Comparison of ENCODE assay signal across 9 mouse cellular contexts in the genomic region with DNA sequence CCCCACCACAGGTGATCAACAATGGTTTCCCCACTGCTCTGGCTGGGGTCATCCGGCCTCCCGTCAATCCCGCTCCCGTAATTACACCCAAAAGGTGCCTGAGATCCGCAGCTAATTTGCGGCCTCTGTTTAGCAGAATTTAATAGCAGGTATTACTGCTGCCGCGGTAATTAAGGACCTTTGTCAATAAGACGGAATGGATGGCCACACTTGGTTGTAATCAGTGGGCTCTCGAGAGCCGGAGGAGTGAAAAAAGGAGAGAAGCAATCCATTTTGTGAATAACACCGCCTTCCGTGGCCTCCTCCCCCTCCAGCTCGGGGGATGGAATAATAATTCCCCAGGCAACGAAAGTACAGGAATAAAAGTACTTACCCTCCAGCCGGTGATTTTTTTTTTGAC.
DNase-seq lines count a peak whose midpoint lies in the region; ATAC-seq lines count a peak whose summit lies in the region.
"Had no signal": no experiment of that assay in that cellular context is flagged by ENCODE, and none has a peak within 500 bp of the region (broad histone marks: within the 10 kb centered on the region; RNA-seq: fewer than 3 reads in every experiment).

No protein-coding gene starts in this region.

- no peak for ATAC-seq in kidney, embryonic 16.5 days (ENCODE audit: low FRiP score, low TSS enrichment)
- ATAC-seq in forebrain, embryonic 12.5 days (ENCODE audit: low FRiP score): no peak
- no peak for ATAC-seq in limb, embryonic 12.5 days (ENCODE audit: insufficient number of reproducible peaks, insufficient read depth, low FRiP score, low TSS enrichment, low read depth)

- no peak for DNase-seq in kidney, postnatal 25 days
- DNase-seq in retina, embryonic 14.5 days (ENCODE audit: low spot score): peak; percentile 29
- no peak for DNase-seq in layer of hippocampus, postnatal 25 days (ENCODE audit: extremely low spot score in 1 of 2, low spot score in 1 of 2)
- no peak for DNase-seq in gastrocnemius, adult 8-10 months (ENCODE audit: low spot score in 2 of 2)
- no peak for DNase-seq in ovary, postnatal 10 days (ENCODE audit: low spot score)
- DNase-seq: cerebellum, adult 18-20 months had no signal

- no peak overlapping the region for H3K9ac ChIP-seq in kidney, embryonic 16.5 days (replicated peaks; ENCODE audit: low read length)
- no peak overlapping the region for H3K9ac ChIP-seq in forebrain, embryonic 12.5 days
- H3K9ac ChIP-seq in limb, embryonic 12.5 days (replicated peaks): no peak overlapping the region

- H3K27ac ChIP-seq in kidney, embryonic 16.5 days (ENCODE audit: low read length): no peak overlapping the region
- H3K27ac ChIP-seq in forebrain, embryonic 12.5 days: no peak overlapping the region
- no peak overlapping the region for H3K27ac ChIP-seq in limb, embryonic 12.5 days

- peaks cover 22% of the 10 kb centered on the region for H3K4me1 ChIP-seq in kidney, embryonic 16.5 days (ENCODE audit: insufficient read depth, low read length)
- peaks cover 18% of the 10 kb centered on the region for H3K4me1 ChIP-seq in forebrain, embryonic 12.5 days
- peaks cover 25% of the 10 kb centered on the region for H3K4me1 ChIP-seq in limb, embryonic 12.5 days (replicated peaks)

- peak overlapping the region; percentile 27 for H3K4me3 ChIP-seq in kidney, embryonic 16.5 days (ENCODE audit: low read length)
- no peak overlapping the region; the same call in 1 of the 2 replicates for H3K4me3 ChIP-seq in forebrain, embryonic 12.5 days (replicated peaks)
- H3K4me3 ChIP-seq in limb, embryonic 12.5 days (replicated peaks): peak overlapping the region; percentile 23

- H3K4me2 ChIP-seq in kidney, embryonic 16.5 days (replicated peaks; ENCODE audit: low read depth, low read length): peak overlapping the region; percentile 28
- H3K4me2 ChIP-seq in forebrain, embryonic 12.5 days: peak overlapping the region; percentile 35
- peak overlapping the region; percentile 46 for H3K4me2 ChIP-seq in limb, embryonic 12.5 days

- H3K27me3 ChIP-seq in kidney, embryonic 16.5 days (ENCODE audit: insufficient read depth, low read length): peaks cover 61% of the 10 kb centered on the region
- peaks cover 98% of the 10 kb centered on the region for H3K27me3 ChIP-seq in forebrain, embryonic 12.5 days
- H3K27me3 ChIP-seq in limb, embryonic 12.5 days: peaks cover 81% of the 10 kb centered on the region

- H3K36me3 ChIP-seq in kidney, embryonic 16.5 days (ENCODE audit: insufficient read depth, low read length): no peaks in the 10 kb centered on the region
- H3K36me3 ChIP-seq in forebrain, embryonic 12.5 days (replicated peaks): no peaks in the 10 kb centered on the region
- no peaks in the 10 kb centered on the region for H3K36me3 ChIP-seq in limb, embryonic 12.5 days

- WGBS in kidney, embryonic 16.5 days: under 1% methylated on average over 16 of the region's 16 CpGs
- under 1% methylated on average over 16 of the region's 16 CpGs for WGBS in forebrain, embryonic 12.5 days
- under 1% methylated on average over 16 of the region's 16 CpGs for WGBS in limb, embryonic 12.5 days

- no peaks in the 10 kb centered on the region for H3K9me3 ChIP-seq in kidney, embryonic 16.5 days (ENCODE audit: low read length)
- H3K9me3 ChIP-seq in forebrain, embryonic 12.5 days: no peaks in the 10 kb centered on the region
- no peaks in the 10 kb centered on the region for H3K9me3 ChIP-seq in limb, embryonic 12.5 days
